27 mouse cellular contexts compared by ENCODE assay signal in genomic region chr12:111320549-111320948, GRCm38 (mm10). TPM values are rescaled to one million over a fixed set of nuclear protein-coding genes. Genes with fewer than 3 reads are reported as not detected.
DNase-seq lines count a peak whose midpoint lies in the region; ATAC-seq and TF ChIP-seq lines count a peak whose summit lies in the region.
"Had no signal": no experiment of that assay in that cellular context is flagged by ENCODE, and none has a peak within 500 bp of the region (broad histone marks: within the 10 kb centered on the region; RNA-seq: fewer than 3 reads in every experiment).

No protein-coding gene starts in this region.

- H3K9me3 ChIP-seq in heart, embryonic 15.5 days (replicated peaks): no peaks in the 10 kb centered on the region
- H3K9me3 ChIP-seq in lung, embryonic 14.5 days (ENCODE audit: low read depth, low read length): no peaks in the 10 kb centered on the region
- H3K9me3 ChIP-seq in hindbrain, embryonic 13.5 days: no peaks in the 10 kb centered on the region
- H3K9me3 ChIP-seq: embryonic facial prominence, embryonic 12.5 days; forebrain, embryonic 13.5 days; hindbrain, embryonic 10.5 days; kidney, embryonic 15.5 days; limb, embryonic 12.5 days; midbrain, embryonic 15.5 days; neural tube, embryonic 13.5 days had no signal

- no peak for DNase-seq in heart, adult 9 months (ENCODE audit: low spot score in 2 of 2)
- peak; percentile 22 for DNase-seq in brain, embryonic 14.5 days (ENCODE audit: low read depth)
- DNase-seq in lung, embryonic 14.5 days: peak; percentile 81
- DNase-seq in lung, postnatal 25 days (ENCODE audit: low spot score): peak; percentile 85
- DNase-seq in B cell, adult 2 months: no peak
- DNase-seq: adrenal gland, postnatal 36 days; cerebellum, adult 11-12 months; gastrocnemius, postnatal 10 days; kidney, postnatal 36 days; layer of hippocampus, adult 9-11 months; liver, postnatal 0 days; retina, postnatal 1 day; right cerebral cortex, postnatal 25 days; thymus, postnatal 14 days had no signal

- TF ChIP-seq POLR2A in brain, embryonic 14.5 days (IDR thresholded peaks at IDR 0.05; ENCODE audit: borderline replicate concordance, extremely low read depth, insufficient read depth, insufficient read length, poor library complexity, severe bottlenecking): no peak

- no peak overlapping the region for H3K9ac ChIP-seq in heart, embryonic 15.5 days
- no peak overlapping the region for H3K9ac ChIP-seq in lung, embryonic 14.5 days
- no peak overlapping the region for H3K9ac ChIP-seq in hindbrain, embryonic 13.5 days
- H3K9ac ChIP-seq: embryonic facial prominence, embryonic 12.5 days; forebrain, embryonic 13.5 days; kidney, embryonic 15.5 days; limb, embryonic 12.5 days; liver, postnatal 0 days; midbrain, embryonic 15.5 days; neural tube, embryonic 13.5 days had no signal

- no peak overlapping the region for H3K27ac ChIP-seq in heart, embryonic 15.5 days
- H3K27ac ChIP-seq in lung, embryonic 14.5 days (ENCODE audit: low read depth): no peak overlapping the region
- no peak overlapping the region for H3K27ac ChIP-seq in hindbrain, embryonic 13.5 days
- H3K27ac ChIP-seq: embryonic facial prominence, embryonic 12.5 days; forebrain, embryonic 13.5 days; hindbrain, embryonic 10.5 days; hindbrain, postnatal 0 days; kidney, embryonic 15.5 days; limb, embryonic 12.5 days; midbrain, embryonic 15.5 days; neural tube, embryonic 13.5 days had no signal

- 52% methylated on average over 12 of the region's 12 CpGs for WGBS in heart, embryonic 15.5 days
- WGBS in lung, embryonic 14.5 days: 51% methylated on average over 12 of the region's 12 CpGs
- WGBS in hindbrain, embryonic 13.5 days: 88% methylated on average over 12 of the region's 12 CpGs

- no peak for TF ChIP-seq CTCF in brain, embryonic 14.5 days (IDR thresholded peaks at IDR 0.05; ENCODE audit: borderline replicate concordance, extremely low read depth, insufficient read depth, insufficient read length)
- TF ChIP-seq CTCF in lung, embryonic 14.5 days (IDR thresholded peaks at IDR 0.05; ENCODE audit: low read depth): no peak

- peaks cover 94% of the 10 kb centered on the region for H3K36me3 ChIP-seq in heart, embryonic 15.5 days
- H3K36me3 ChIP-seq in lung, embryonic 14.5 days (ENCODE audit: insufficient read depth): peaks cover 99% of the 10 kb centered on the region
- H3K36me3 ChIP-seq in hindbrain, embryonic 13.5 days: peaks cover 99% of the 10 kb centered on the region

- H3K4me2 ChIP-seq in heart, embryonic 15.5 days: no peak overlapping the region
- no peak overlapping the region for H3K4me2 ChIP-seq in lung, embryonic 14.5 days
- no peak overlapping the region for H3K4me2 ChIP-seq in hindbrain, embryonic 13.5 days
- H3K4me2 ChIP-seq: embryonic facial prominence, embryonic 12.5 days; forebrain, embryonic 13.5 days; kidney, embryonic 15.5 days; limb, embryonic 12.5 days; liver, embryonic 11.5 days; midbrain, embryonic 15.5 days; neural tube, embryonic 13.5 days had no signal

- no peak overlapping the region for H3K4me3 ChIP-seq in heart, embryonic 15.5 days
- H3K4me3 ChIP-seq in lung, embryonic 14.5 days (ENCODE audit: low read depth, low read length): no peak overlapping the region
- H3K4me3 ChIP-seq in hindbrain, embryonic 13.5 days: no peak overlapping the region
- H3K4me3 ChIP-seq: embryonic facial prominence, embryonic 12.5 days; forebrain, embryonic 13.5 days; hindbrain, embryonic 10.5 days; kidney, embryonic 15.5 days; limb, embryonic 12.5 days; midbrain, embryonic 15.5 days; myocyte; neural tube, embryonic 13.5 days had no signal

- H3K27me3 ChIP-seq in heart, embryonic 15.5 days: no peaks in the 10 kb centered on the region
- no peaks in the 10 kb centered on the region for H3K27me3 ChIP-seq in lung, embryonic 14.5 days (ENCODE audit: insufficient read depth, low read length)
- H3K27me3 ChIP-seq in hindbrain, embryonic 13.5 days: no peaks in the 10 kb centered on the region
- H3K27me3 ChIP-seq: embryonic facial prominence, embryonic 12.5 days; forebrain, embryonic 13.5 days; kidney, embryonic 15.5 days; limb, embryonic 12.5 days; midbrain, embryonic 15.5 days; neural tube, embryonic 13.5 days had no signal

- peak; percentile 64; the same call in 1 of the 2 replicates for ATAC-seq in heart, embryonic 15.5 days (replicated peaks; ENCODE audit: insufficient number of reproducible peaks, insufficient read depth, low FRiP score, low read depth)
- peak; percentile 69 for ATAC-seq in lung, embryonic 14.5 days (ENCODE audit: insufficient read depth)
- no peak for ATAC-seq in hindbrain, embryonic 13.5 days (ENCODE audit: low FRiP score)
- ATAC-seq: forebrain, embryonic 13.5 days; hindbrain, postnatal 0 days; intestine, postnatal 0 days; liver, postnatal 0 days; midbrain, embryonic 15.5 days had no signal

- H3K4me1 ChIP-seq in heart, embryonic 15.5 days (replicated peaks): peaks cover 3% of the 10 kb centered on the region; the same call in 1 of the 2 replicates
- H3K4me1 ChIP-seq in lung, embryonic 14.5 days (ENCODE audit: insufficient read depth): no peaks in the 10 kb centered on the region
- H3K4me1 ChIP-seq in hindbrain, embryonic 13.5 days (replicated peaks): no peaks in the 10 kb centered on the region
- H3K4me1 ChIP-seq: embryonic facial prominence, embryonic 12.5 days; forebrain, embryonic 13.5 days; hindbrain, embryonic 10.5 days; kidney, embryonic 15.5 days; limb, embryonic 12.5 days; midbrain, embryonic 15.5 days; neural tube, embryonic 13.5 days had no signal

RNA-seq across cellular contexts. Expression of gene Amn, which starts 49.7 kb away (rescaled TPM):
- polyA plus RNA-seq in heart, embryonic 15.5 days (2015; fragmentation: Nextera tagmentation; extraction: Ambion mirVana): 1.4 and 2.0 TPM in 2 replicates
- polyA plus RNA-seq in brain, embryonic 14.5 days (2012; rRNA removed): 6.7 and 7.9 TPM in 2 replicates
- 0.19 and 0.36 TPM in 2 replicates for polyA plus RNA-seq in lung, embryonic 14.5 days (2014; fragmentation: Nextera tagmentation; extraction: Ambion mirVana)
- polyA plus RNA-seq in hindbrain, embryonic 13.5 days (2015; fragmentation: Nextera tagmentation; extraction: Ambion mirVana): 5.6 and 6.5 TPM in 2 replicates

RNA-seq across cellular contexts. Expression of gene Cdc42bpb, which starts 57.0 kb away (rescaled TPM):
- 20.1 and 26.7 TPM in 2 replicates for polyA plus RNA-seq in heart, embryonic 15.5 days (2015; fragmentation: Nextera tagmentation; extraction: Ambion mirVana)
- polyA plus RNA-seq in brain, embryonic 14.5 days (2012; rRNA removed): 236 and 250 TPM in 2 replicates
- 45.1 and 47.5 TPM in 2 replicates for polyA plus RNA-seq in lung, embryonic 14.5 days (2014; fragmentation: Nextera tagmentation; extraction: Ambion mirVana)
- polyA plus RNA-seq in hindbrain, embryonic 13.5 days (2015; fragmentation: Nextera tagmentation; extraction: Ambion mirVana): 35.0 and 36.5 TPM in 2 replicates

Comparison
In these comparisons a context has a peak if more than half of its experiments do, and no peak if none do; other contexts are left out.
1. DNase-seq: peak in brain, embryonic 14.5 days (single experiment), lung, embryonic 14.5 days (single experiment) and lung, postnatal 25 days (single experiment); none in heart, adult 9 months (0 of 2) and B cell, adult 2 months (0 of 2).